Mouse (Mus musculus): ENCODE measurements around the gene Fam131c. TPM values are rescaled to one million over a fixed set of nuclear protein-coding genes. Genes with fewer than 3 reads are reported as not detected.

The Fam131c gene
- total RNA-seq, 1 experiment from 2014 or later: not detected

DNA sequence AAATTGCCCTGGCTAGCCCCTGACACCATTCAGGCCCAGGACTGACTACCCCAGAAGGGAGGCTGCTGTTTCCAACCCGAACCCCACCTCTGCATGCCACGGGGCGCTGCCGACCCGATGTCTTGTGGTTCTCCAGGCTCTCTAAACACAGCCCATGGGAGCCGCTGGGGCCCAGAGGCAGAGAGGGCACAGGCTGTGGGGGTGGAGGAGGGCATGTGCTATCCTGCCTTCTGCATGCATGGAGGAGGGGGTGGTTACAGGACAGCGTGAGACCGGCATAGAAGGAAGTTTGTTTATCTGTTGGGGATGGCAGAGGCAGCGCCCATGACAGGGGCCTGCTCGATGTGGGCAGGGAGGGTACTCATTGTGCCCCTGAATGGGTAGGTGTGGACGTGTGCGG lies 18.0 kb upstream of the Fam131c start:
- ATAC-seq (replicated peaks in 1 of 2; ENCODE audit: insufficient read depth in 1 of 2, low FRiP score in 2 of 2, low TSS enrichment in 1 of 2, low read depth in 1 of 2, poor library complexity in 2 of 2, severe bottlenecking in 2 of 2): no peak

DNA sequence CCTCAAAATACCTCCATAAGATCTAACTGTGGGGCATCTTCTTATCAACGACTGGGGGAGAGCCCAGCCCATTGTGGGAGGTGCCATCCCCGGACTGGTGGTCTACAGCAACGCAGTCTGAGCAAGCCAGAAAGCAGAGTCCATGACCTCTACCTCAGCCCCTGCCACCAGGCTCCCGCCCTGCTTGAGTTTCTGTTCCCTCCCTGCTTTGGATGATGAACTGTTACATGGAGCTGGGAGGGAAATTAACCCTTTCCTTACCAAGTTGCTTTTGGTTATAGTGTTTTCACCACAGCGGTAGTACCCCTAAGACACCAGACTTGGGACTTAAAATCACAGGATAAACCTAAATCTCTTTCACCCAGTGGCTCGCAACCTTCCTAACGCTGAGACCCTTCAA lies 16.0 kb upstream of the Fam131c start:
- no peak for ATAC-seq (replicated peaks in 1 of 2; ENCODE audit: insufficient read depth in 1 of 2, low FRiP score in 2 of 2, low TSS enrichment in 1 of 2, low read depth in 1 of 2, poor library complexity in 2 of 2, severe bottlenecking in 2 of 2)

DNA sequence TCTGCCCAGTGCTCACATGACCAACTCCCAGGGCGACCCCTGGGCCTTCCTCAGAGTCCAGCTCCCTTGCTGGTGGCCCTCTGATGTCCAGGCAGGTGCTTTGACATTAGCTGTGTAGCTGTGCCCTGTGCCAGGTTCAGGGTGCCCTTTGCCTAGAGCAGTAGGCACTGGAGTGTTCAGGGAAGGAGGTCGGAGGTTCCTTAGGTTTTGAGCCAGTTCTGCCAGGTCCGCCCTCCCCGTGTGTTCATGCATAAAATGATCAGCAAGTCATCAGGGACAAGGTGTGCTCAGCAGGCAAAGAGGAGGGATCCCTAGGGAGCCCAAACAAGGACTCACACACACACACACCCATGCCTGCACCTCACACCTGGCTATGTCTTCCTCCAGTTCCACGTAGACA lies 15.0 kb upstream of the Fam131c start:
- ATAC-seq (replicated peaks in 1 of 2; ENCODE audit: insufficient read depth in 1 of 2, low FRiP score in 2 of 2, low TSS enrichment in 1 of 2, low read depth in 1 of 2, poor library complexity in 2 of 2, severe bottlenecking in 2 of 2): no peak; a peak in 1 of 4 replicates

DNA sequence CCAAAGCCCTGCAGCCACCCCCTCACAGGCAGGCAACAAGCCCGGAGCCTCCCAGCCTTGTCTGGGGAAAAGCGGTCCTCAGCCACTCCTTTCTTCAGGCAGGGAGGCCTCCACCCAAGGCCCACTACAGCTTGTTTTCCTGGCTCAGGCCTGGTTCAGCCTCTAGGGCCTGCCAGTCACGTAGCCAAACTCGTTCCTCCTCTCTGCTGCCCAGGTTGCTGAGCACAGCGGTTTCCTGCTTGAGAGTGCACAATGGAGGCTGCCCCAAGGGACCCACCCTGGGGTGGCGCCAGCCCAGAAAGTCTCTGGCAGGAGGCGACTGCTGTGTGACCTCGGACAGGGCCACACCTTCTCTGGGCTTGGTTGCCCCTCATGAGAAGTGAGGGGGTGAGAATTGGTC lies 14.2 kb upstream of the Fam131c start:
- ATAC-seq (replicated peaks in 1 of 2; ENCODE audit: insufficient read depth in 1 of 2, low FRiP score in 2 of 2, low TSS enrichment in 1 of 2, low read depth in 1 of 2, poor library complexity in 2 of 2, severe bottlenecking in 2 of 2): no peak; a peak in 1 of 4 replicates

DNA sequence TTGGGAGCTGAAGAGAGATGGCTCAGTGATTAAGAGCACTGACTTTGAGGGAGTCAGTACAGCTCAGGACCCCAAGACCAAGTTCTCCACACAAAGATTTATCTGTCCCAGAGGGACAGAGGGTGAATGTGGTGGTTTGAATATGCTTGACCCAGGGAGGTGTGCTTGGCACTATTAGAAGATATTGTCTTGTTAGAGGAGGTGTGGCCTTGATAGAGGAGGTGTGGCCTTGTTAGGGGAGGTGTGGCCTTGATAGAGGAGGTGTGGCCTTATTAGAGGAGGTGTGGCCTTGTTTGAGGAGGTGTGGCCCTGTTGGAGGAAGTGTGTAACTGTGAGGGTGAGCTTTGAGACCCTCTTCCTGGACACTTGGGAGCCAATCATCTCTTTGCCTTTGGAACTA lies 10.2 kb upstream of the Fam131c start:
- ATAC-seq (replicated peaks in 1 of 2; ENCODE audit: insufficient read depth in 1 of 2, low FRiP score in 2 of 2, low TSS enrichment in 1 of 2, low read depth in 1 of 2, poor library complexity in 2 of 2, severe bottlenecking in 2 of 2): no peak

DNA sequence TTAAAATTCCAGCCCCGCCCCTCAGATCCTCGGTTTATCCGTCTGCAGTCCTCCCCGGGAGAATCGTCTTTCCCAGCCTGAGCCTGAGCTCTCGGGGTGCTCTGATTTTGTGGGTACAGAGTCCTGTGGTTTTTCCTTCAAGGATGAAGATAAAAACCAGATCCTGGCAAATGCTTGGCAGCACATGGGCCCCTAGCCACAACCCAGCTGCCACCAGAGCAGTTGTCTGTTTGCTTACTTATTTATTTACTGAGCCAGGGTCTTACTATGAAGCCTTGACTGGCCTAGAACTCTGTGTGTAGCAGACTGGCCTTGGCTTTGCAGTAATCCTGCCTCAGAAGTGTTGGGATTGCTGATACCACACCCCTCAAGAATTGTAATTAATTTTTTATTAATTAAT lies 8.8 kb upstream of the Fam131c start:
- ATAC-seq (replicated peaks in 1 of 2; ENCODE audit: insufficient read depth in 1 of 2, low FRiP score in 2 of 2, low TSS enrichment in 1 of 2, low read depth in 1 of 2, poor library complexity in 2 of 2, severe bottlenecking in 2 of 2): no peak

DNA sequence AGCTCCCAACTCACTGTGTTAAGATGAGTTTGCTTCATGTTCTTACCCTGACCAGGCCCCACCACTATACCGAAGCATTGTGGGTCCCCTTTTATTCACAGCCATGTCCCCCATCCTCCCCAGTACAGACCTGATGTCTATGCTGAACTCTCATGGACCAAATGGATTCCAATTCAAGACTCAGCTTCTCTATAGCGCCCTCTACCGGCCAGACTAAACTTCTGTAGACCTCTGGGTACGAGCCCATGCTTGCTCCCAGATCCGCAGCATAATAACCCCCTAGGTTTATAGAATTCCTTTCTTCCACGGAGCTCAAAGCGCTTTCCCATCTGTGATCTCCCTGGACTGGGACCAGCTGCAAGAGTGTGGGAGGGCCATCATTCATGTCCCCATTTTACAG lies 7.2 kb upstream of the Fam131c start:
- ATAC-seq (replicated peaks in 1 of 2; ENCODE audit: insufficient read depth in 1 of 2, low FRiP score in 2 of 2, low TSS enrichment in 1 of 2, low read depth in 1 of 2, poor library complexity in 2 of 2, severe bottlenecking in 2 of 2): no peak

DNA sequence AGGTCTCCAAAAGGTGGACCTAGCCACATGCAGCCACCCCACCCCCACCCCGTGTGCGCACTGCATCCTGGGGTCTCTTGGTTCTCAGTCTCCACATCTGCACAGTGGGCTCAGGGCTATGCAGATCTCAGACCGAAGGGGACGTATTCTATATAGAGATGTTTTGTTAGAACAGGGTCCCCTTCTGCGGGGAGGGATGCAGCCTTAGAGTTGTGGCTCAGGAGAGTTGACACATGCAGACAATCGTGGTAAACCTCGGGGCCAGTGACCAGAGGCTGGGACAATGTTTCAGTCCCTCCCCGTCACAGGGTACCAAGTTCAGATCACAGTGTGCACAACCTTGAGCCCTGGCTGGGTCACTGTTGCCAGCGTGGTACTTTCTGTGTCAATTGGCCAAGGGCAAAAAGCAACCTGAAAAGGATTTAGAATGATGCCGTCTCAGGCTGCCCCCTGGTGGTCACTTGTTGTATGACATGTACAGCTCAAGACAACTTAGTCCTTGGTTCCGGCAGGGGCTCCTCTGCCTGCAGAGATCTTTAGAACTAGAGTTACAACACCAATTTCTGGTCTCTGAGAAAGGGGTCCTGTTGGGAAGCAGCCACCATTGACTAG lies 5.0 kb upstream of the Fam131c start:
- ATAC-seq (replicated peaks in 1 of 2; ENCODE audit: insufficient read depth in 1 of 2, low FRiP score in 2 of 2, low TSS enrichment in 1 of 2, low read depth in 1 of 2, poor library complexity in 2 of 2, severe bottlenecking in 2 of 2): peak; percentile 73 to 76

DNA sequence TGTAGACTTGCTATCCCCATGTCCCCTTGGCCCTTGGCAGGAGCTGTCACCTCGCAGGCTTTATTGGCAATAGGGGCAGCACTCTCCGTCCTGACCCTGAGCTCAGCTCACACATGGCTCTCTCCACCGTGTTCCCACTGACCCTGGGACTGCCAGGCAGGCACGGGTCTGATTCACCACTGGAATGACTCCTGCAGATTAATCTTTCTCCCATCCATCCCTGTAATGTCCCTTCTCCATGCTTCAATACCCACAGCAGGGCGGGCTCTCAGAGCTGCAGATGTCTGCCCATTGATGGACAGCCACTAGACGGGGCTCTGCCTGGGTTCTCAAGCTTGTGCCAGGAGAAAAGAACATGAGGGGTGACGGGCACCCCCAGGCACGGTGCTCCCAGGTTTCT lies 2.9 kb upstream of the Fam131c start:
- ATAC-seq (replicated peaks in 1 of 2; ENCODE audit: insufficient read depth in 1 of 2, low FRiP score in 2 of 2, low TSS enrichment in 1 of 2, low read depth in 1 of 2, poor library complexity in 2 of 2, severe bottlenecking in 2 of 2): no peak

DNA sequence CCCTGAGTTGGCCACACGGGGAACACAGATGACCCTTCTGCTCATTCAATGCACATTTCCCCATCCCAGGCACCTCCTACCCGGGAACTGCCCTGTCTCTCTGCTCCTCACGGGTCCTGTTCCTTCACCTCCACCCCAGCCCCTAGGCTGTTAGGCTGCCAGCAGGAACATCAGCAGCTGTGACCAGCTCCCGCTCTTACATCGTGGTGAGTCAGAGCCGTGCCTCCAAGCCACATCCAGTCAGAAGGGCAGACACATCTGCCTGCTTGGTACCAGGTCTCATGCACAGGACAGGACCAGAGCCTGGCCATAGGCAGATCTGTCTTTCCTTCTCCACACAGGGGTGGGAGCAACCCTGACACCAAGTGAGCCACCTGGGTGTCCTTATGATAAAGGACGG lies 2.1 kb upstream of the Fam131c start:
- no peak for ATAC-seq (replicated peaks in 1 of 2; ENCODE audit: insufficient read depth in 1 of 2, low FRiP score in 2 of 2, low TSS enrichment in 1 of 2, low read depth in 1 of 2, poor library complexity in 2 of 2, severe bottlenecking in 2 of 2)

DNA sequence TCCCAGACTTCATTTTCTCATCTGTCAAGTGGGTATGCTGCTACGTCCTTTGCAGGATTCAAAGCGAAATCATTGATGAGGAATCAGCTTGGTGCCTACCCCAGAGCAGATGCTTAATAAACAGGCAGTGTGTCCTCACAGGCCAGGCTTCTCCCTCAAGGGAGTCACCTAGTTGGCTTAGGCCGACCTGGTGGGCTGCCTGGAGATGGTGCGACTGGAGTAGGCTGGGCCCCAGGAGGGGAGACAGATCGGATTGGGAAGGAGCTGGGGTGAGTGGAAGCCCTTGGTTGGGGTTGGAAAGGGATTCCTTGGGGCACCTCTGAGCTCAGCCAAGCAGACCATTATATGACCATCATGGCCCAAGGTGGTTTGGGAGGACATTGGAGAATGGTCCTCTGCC lies 4.4 kb downstream of the Fam131c start:
- no peak for ATAC-seq (replicated peaks in 1 of 2; ENCODE audit: insufficient read depth in 1 of 2, low FRiP score in 2 of 2, low TSS enrichment in 1 of 2, low read depth in 1 of 2, poor library complexity in 2 of 2, severe bottlenecking in 2 of 2)

DNA sequence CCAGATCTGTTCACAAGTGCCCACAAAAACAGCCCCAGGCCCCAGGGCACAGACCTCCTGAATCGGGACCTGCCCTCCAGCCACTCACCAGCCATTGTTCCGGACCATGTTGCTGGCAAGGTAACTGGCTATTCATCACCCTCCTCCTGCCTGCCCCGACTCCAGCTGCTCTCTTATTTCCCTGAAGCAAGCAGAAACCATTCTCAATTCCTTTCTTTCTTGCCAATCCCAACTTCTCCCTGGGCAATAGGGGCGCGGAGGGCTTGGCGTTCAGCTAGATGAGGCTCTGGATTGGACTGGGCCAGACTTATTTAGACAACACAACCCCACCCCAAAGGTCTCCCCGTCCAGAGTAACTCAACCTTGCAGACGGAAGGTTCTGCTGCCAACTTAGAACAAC lies 11.7 kb downstream of the Fam131c start:
- no peak for ATAC-seq (replicated peaks in 1 of 2; ENCODE audit: insufficient read depth in 1 of 2, low FRiP score in 2 of 2, low TSS enrichment in 1 of 2, low read depth in 1 of 2, poor library complexity in 2 of 2, severe bottlenecking in 2 of 2)

DNA sequence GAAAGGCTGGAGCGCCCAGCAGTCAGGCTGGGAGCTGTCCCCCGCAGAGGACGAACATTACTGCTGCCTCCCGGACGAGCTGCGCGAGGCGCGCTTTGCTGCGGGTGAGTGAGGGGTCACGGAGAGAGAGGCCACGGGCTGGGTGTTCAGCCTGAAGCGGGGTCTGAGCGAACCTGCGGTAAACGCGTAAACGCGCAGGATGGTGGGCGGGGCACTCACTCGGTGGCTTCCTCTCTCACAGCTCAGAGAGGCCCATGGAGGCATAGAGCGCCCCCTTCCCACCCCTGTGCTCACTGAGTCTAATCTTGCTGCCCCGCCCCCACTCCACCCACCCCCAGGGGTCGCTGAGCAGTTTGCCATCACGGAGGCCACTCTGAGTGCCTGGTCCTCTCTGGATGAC lies 14.4 kb downstream of the Fam131c start:
- peak; percentile 29 to 63; a peak in 3 of 4 replicates for ATAC-seq (replicated peaks in 1 of 2; ENCODE audit: insufficient read depth in 1 of 2, low FRiP score in 2 of 2, low TSS enrichment in 1 of 2, low read depth in 1 of 2, poor library complexity in 2 of 2, severe bottlenecking in 2 of 2)

DNA sequence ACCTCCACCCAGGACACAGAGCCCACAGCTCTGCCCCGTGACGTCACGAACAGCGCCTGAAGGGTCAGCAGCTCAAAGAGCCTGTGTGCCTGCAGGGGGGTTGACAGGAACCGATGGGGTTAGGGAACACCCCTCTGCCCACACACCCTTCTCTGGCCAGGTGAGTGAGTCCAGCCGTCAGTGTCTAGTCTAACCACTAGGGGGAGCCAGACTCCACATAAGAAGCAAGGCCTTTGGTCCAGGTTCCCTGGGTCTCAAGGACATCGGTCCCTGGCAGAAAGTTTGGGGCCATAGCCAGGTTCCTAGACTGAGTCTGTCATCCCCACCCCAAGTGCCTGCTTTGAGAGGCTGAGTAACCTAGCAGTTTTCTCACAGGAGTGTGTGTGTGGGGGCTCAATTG lies 17.3 kb downstream of the Fam131c start:
- peak; percentile 42 to 57; a peak in 3 of 4 replicates for ATAC-seq (replicated peaks in 1 of 2; ENCODE audit: insufficient read depth in 1 of 2, low FRiP score in 2 of 2, low TSS enrichment in 1 of 2, low read depth in 1 of 2, poor library complexity in 2 of 2, severe bottlenecking in 2 of 2)

DNA sequence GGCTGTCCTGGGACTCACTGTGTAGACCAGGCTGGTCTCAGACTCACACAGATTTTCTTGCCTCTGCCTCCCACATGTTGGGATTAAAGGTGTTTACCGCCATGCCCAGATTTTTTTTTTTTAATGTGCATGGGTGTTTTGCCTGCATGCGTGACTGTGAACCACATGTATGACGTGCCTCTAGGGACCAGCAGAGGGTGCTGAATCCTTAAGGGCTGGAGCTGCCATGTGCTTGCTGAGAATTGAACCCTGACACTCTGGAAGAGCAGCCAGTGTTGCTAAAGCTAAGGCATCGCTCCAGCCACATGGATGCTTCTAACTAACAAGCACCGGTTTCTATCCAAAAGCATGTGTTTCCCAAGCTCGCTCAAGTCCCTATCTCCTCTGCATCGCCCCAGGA lies 18.1 kb downstream of the Fam131c start:
- no peak for ATAC-seq (replicated peaks in 1 of 2; ENCODE audit: insufficient read depth in 1 of 2, low FRiP score in 2 of 2, low TSS enrichment in 1 of 2, low read depth in 1 of 2, poor library complexity in 2 of 2, severe bottlenecking in 2 of 2)

DNA sequence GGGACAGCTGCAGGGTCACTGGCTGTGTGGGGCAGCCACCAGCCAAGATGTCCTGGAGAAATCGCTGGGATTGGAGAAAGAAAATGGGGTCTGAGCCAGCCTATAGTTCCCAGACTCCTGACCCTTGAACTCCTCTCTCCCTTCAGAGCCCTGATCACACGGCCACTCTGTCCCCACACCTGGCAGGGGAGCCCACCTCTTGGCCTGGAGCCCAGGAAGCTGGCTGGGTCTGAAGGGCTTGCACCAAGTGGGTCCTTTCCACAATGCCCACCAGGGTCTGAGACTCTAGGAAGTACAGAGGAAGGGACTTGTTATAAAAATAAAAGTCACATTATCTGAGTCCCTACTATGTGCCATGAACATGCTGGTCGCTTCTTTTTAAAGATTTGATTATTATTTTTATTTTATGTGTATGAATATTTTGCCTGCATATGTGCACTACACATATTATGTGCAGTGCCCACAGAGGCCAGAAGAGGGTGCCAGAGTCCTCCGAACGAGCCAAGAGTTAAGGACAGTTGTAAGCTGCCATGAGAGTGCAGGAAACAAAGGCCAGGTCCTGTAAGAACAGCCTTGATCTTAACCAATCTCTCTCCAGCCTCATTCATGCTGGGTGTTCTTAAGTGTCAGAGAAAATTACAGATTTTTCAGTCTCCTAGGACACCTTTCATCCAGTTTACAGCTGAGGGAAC lies 19.2 kb downstream of the Fam131c start:
- ATAC-seq (replicated peaks in 1 of 2; ENCODE audit: insufficient read depth in 1 of 2, low FRiP score in 2 of 2, low TSS enrichment in 1 of 2, low read depth in 1 of 2, poor library complexity in 2 of 2, severe bottlenecking in 2 of 2): peak; percentile 57 to 72

DNA sequence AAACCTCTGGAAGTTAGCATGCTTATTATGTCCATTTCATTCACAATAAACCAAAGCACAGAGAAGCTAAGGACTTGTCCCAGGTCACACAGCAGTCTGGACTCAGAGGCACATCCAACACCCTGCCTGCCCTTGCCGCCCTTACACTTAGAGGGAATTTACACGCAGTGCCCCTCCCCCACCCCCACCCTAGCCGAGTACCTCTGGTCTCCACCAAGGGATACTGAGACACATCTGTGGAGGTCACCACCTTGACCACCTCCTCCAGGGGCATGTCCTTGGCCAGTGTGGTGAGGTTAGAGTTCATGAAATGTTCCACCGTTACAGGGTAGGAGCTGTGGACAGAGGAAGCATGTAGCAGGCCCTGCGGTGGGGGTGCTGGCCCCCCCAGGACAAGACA lies 19.9 kb downstream of the Fam131c start:
- ATAC-seq (replicated peaks in 1 of 2; ENCODE audit: insufficient read depth in 1 of 2, low FRiP score in 2 of 2, low TSS enrichment in 1 of 2, low read depth in 1 of 2, poor library complexity in 2 of 2, severe bottlenecking in 2 of 2): no peak

DNA sequence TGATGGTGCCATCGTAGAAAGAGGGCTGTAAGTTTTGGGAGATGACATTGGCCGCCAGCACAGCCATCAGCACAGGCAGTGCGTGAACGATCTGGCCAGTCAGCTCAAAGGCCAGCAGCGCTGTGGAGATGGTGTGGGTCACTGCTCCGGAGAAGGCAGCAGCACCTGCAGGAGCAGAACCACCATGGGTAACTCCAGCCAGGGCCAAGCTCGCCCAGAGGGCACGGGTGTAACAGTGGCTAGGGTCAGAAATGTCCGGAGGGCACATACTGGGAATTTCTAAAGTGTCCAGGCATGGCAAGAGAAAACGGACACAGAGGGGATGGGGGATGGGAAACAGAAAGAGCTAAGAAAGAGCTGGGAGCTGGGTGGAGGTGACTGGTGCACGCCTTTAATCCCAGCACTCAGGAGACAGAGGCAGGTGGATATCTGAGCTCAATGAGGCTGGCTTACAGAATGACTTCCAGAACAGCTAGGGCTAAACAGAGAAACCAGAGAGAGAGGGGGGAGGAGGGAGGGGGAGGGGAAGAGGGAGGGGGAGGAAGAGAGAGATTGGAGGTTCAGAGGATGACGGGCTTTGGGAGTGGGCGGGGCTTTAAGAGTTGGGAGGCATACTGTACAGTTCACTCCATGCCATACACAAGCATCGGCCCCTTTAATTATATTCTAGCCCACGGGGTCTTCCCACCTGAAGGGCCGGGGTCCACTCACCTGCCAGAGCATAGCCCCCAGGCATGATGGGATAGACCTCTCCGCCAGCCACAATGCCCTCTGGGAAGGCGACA lies 21.5 kb downstream of the Fam131c start:
- ATAC-seq (replicated peaks in 1 of 2; ENCODE audit: insufficient read depth in 1 of 2, low FRiP score in 2 of 2, low TSS enrichment in 1 of 2, low read depth in 1 of 2, poor library complexity in 2 of 2, severe bottlenecking in 2 of 2): no peak
